Mouse (Mus musculus): ENCODE data around the gene Olfr397.

The Olfr397 gene

GRCm38 (mm10) chr11:73960517-73960916 lies at the start of gene Olfr397:
Olfr397 (plus strand) TSS chr11:73960817.
- DNase-seq (ENCODE audit: low spot score): no peak

GRCm38 (mm10) chr11:73936377-73936776 lies 24.2 kb upstream of the Olfr397 start, which contains the start of gene Olfr23:
Olfr23 (plus strand) TSS chr11:73936677.
- no peak for DNase-seq (ENCODE audit: low spot score)

- no peak for DNase-seq (ENCODE audit: low spot score)
These were observed 29.7 kb downstream of the Olfr397 start, which contains the start of gene Olfr398 for GRCm38 (mm10) chr11:73990307-73990706. Olfr398 (minus strand) TSS chr11:73990407.

- no peak for DNase-seq (ENCODE audit: low spot score)
These were observed 32.5 kb downstream of the Olfr397 start for GRCm38 (mm10) chr11:73993115-73993514.

Data from testis, postnatal 14 days (tissue).